ENCODE assay signal across 17 mouse cellular contexts in genomic region chr6:103612626-103613025, GRCm38 (mm10).
"Had no signal": no experiment of that assay in that cellular context is flagged by ENCODE, and none has a peak within 500 bp of the region (broad histone marks: within the 10 kb centered on the region; RNA-seq: fewer than 3 reads in every experiment).

No protein-coding gene starts in this region.

- H3K4me1 ChIP-seq: intestine, embryonic 15.5 days; kidney, embryonic 15.5 days had no signal

- DNase-seq: kidney, adult 2 months; kidney, postnatal 14 days; layer of hippocampus, postnatal 36 days; left cerebral cortex, postnatal 4 days; lung, postnatal 14 days; right cerebral cortex, adult 18-20 months; right cerebral cortex, postnatal 25 days; thymus, adult 18-20 months; thymus, postnatal 25 days had no signal

- H3K9me3 ChIP-seq: intestine, embryonic 15.5 days; kidney, embryonic 15.5 days; limb, embryonic 13.5 days; midbrain, embryonic 13.5 days; neural tube, embryonic 15.5 days had no signal

- H3K27ac ChIP-seq: intestine, embryonic 15.5 days; kidney, embryonic 15.5 days; limb, embryonic 13.5 days; liver, embryonic 14.5 days; midbrain, embryonic 13.5 days; neural tube, embryonic 15.5 days; stomach, postnatal 0 days had no signal

- ATAC-seq: intestine, embryonic 15.5 days; midbrain, embryonic 13.5 days had no signal

- H3K27me3 ChIP-seq: intestine, embryonic 15.5 days; kidney, embryonic 15.5 days; limb, embryonic 13.5 days; midbrain, embryonic 13.5 days; neural tube, embryonic 15.5 days had no signal

- H3K4me2 ChIP-seq: intestine, embryonic 15.5 days; kidney, embryonic 15.5 days; limb, embryonic 13.5 days; midbrain, embryonic 13.5 days; neural tube, embryonic 15.5 days had no signal

- H3K9ac ChIP-seq: intestine, embryonic 15.5 days; kidney, embryonic 15.5 days; limb, embryonic 13.5 days; liver, embryonic 14.5 days; midbrain, embryonic 13.5 days; neural tube, embryonic 15.5 days had no signal

- H3K4me3 ChIP-seq: intestine, embryonic 15.5 days; kidney, embryonic 15.5 days; limb, embryonic 13.5 days; midbrain, embryonic 13.5 days; myocyte; neural tube, embryonic 15.5 days had no signal

- H3K36me3 ChIP-seq: intestine, embryonic 15.5 days; kidney, embryonic 15.5 days; limb, embryonic 13.5 days; midbrain, embryonic 13.5 days; neural tube, embryonic 15.5 days had no signal
